Mouse (Mus musculus) heart, embryonic 10.5 days (tissue): ENCODE measurements at regions not wholly inside any gene's neighbourhood (a gene's known extent, or its start where the extent isn't known, plus 50 kb on each side); places are given as distances from the start of the nearest gene placed in this dataset.

ENCODE experiments used
- DNase-seq: peaks from one replicate; pipeline ENCODE4 v3.0.0-alpha.2; 2017; ENCODE audit warnings: low spot score
- H3K27ac ChIP-seq: fragments of 300-500 bp; sonication (generic); 2 replicates; pipeline ENCODE4 v1.5.1; 2016; ENCODE audit warnings: mild to moderate bottlenecking
- H3K27me3 ChIP-seq: fragments of 300-500 bp; sonication (generic); 2 replicates; pipeline ENCODE4 v1.6.1; 2016; ENCODE audit warnings: mild to moderate bottlenecking; ENCODE audit not compliant: poor library complexity, insufficient read depth, severe bottlenecking
- H3K36me3 ChIP-seq: fragments of 300-500 bp; sonication (generic); 2 replicates; pipeline ENCODE4 v1.6.1; 2016; ENCODE audit warnings: mild to moderate bottlenecking, moderate library complexity
- H3K4me1 ChIP-seq: fragments of 300-500 bp; sonication (generic); 2 replicates; pipeline ENCODE4 v1.6.1; 2016; ENCODE audit warnings: mild to moderate bottlenecking
- H3K4me3 ChIP-seq: fragments of 300-500 bp; sonication (generic); 2 replicates; pipeline ENCODE4 v1.5.1; 2016; ENCODE audit warnings: mild to moderate bottlenecking, moderate library complexity
- H3K9me3 ChIP-seq: fragments of 300-500 bp; sonication (generic); 2 replicates; pipeline ENCODE4 v1.6.1; 2016; ENCODE audit warnings: mild to moderate bottlenecking, moderate library complexity
- WGBS: fragments of 180-500 bp; shearing (Covaris S2); methylation state at CpG from one replicate; pipeline ENCODE4 v1.1.7; 2016; 5-methylcytosine and 5-hydroxymethylcytosine counted together

DNA sequence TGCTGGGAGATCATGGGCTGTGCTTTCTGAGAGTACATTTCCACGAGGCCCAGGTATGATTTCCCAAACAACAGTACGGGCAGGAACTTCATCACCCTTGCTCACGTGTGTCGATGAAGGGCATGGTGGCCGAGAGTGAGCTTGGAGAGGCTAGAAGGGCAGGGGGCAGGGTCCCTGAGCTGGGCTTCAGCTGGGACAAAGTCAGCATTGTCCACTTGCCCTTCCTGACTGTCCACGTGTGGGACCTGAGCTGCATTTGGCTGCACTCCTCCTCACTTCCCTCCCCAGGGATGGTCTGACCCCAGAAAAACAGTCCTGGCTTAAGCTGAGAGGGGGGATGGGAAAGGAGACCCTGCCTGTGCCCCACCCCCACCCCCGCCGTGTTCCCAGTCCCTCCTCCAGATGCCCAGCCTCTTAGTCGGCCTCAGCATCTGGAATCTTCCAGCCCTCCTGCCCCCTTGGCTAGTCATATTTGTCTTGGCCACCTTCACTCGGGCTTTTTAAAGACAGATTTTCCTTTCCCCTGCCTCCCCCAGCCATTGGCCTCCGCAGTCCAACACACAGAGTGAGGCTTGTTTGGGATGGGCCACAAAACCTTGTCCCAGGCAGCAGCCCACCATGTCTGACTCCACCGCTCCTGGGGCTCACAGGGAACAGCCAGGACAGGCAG is 58.6 kb downstream of the Isg20 start:
- DNase-seq: no peak
- H3K27me3 ChIP-seq: 0 out of 2 replicates have a peak, but pooled peaks cover 6% of the 10 kb centered on the region
- no peak overlapping the region for H3K4me3 ChIP-seq
- 51% methylated on average over 12 of the region's 12 CpGs for WGBS
- H3K36me3 ChIP-seq: no peaks in the 10 kb centered on the region
- no peaks in the 10 kb centered on the region for H3K9me3 ChIP-seq
- peaks cover 3% of the 10 kb centered on the region; the same call in 1 of the 2 replicates for H3K4me1 ChIP-seq
- no peak overlapping the region for H3K27ac ChIP-seq

GRCm38 (mm10) chr7:78989751-78990206 is 63.5 kb upstream of the Acan start:
- peaks cover 18% of the 10 kb centered on the region; the same call in 1 of the 2 replicates for H3K4me1 ChIP-seq
- 31% methylated on average over 5 of the region's 5 CpGs for WGBS
- H3K4me3 ChIP-seq: peak overlapping the region; percentile 58
- DNase-seq: no peak
- H3K9me3 ChIP-seq: no peaks in the 10 kb centered on the region
- peak overlapping the region; percentile 67 for H3K27ac ChIP-seq
- H3K27me3 ChIP-seq: peaks cover 20% of the 10 kb centered on the region; the same call in 1 of the 2 replicates
- no peaks in the 10 kb centered on the region for H3K36me3 ChIP-seq

- no peaks in the 10 kb centered on the region for H3K36me3 ChIP-seq
Observed at GRCm38 (mm10) chr7:78990302-78991038, 62.8 kb upstream of the Acan start.

DNA sequence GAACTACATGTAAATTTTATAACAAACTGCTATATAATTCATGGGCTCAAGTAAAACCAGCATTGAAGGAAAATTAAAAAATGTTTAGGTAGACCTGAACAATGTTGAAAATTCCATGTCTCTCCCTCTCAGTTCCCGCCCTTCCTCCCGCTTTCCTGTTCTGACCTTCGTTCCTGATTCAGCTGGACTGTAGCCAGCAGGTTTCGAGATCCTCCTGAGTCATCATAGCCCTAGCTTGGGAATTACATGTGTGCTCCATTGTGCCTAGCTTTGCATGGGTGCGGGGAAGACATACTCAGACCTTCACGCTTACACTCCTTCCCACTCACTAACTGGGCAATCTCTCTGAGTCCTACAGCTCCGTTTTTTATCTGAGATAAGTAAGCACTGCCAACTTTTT is 60.3 kb upstream of the Acan start:
- peaks cover 14% of the 10 kb centered on the region; the same call in 1 of the 2 replicates for H3K4me1 ChIP-seq
- 80% methylated on average over 7 of the region's 7 CpGs for WGBS

More at GRCm38 (mm10) chr7:78990302-78991038, 62.8 kb upstream of the Acan start:
- Histone ChIP-seq H3K4me1 (peaks cover 18% of the 10 kb centered on the region; the same call in 1 of the 2 replicates), H3K9me3 (no peaks in the 10 kb centered on the region), H3K27me3 (peaks cover 20% of the 10 kb centered on the region; the same call in 1 of the 2 replicates), H3K4me3 (peak overlapping the region; percentile 58), H3K27ac (peak overlapping the region; percentile 67)
- WGBS: 3% methylated on average over 27 of the region's 27 CpGs
- peak; percentile 86 for DNase-seq

GRCm38 (mm10) chr7:78994134-78994533 is 59.1 kb upstream of the Acan start:
- Histone ChIP-seq H3K9me3 (no peaks in the 10 kb centered on the region), H3K4me3 (no peak overlapping the region), H3K27me3 (peaks cover 19% of the 10 kb centered on the region; the same call in 1 of the 2 replicates), H3K36me3 (no peaks in the 10 kb centered on the region), H3K27ac (no peak overlapping the region), H3K4me1 (peaks cover 14% of the 10 kb centered on the region; the same call in 1 of the 2 replicates)
- DNase-seq: peak; percentile 42
- 86% methylated on average over 8 of the region's 8 CpGs for WGBS

More for the DNA sequence above, 60.3 kb upstream of the Acan start:
- H3K27ac ChIP-seq: no peak overlapping the region
- H3K9me3 ChIP-seq: no peaks in the 10 kb centered on the region
- H3K36me3 ChIP-seq: no peaks in the 10 kb centered on the region
- peaks cover 20% of the 10 kb centered on the region; the same call in 1 of the 2 replicates for H3K27me3 ChIP-seq
- peak; percentile 41 for DNase-seq
- no peak overlapping the region for H3K4me3 ChIP-seq

GRCm38 (mm10) chr7:78995034-78995433 is 58.2 kb upstream of the Acan start:
- H3K4me1 ChIP-seq: peaks cover 9% of the 10 kb centered on the region; the same call in 1 of the 2 replicates
- no peak overlapping the region for H3K4me3 ChIP-seq
- H3K27me3 ChIP-seq: peaks cover 10% of the 10 kb centered on the region; the same call in 1 of the 2 replicates
- no peaks in the 10 kb centered on the region for H3K36me3 ChIP-seq
- no peaks in the 10 kb centered on the region for H3K9me3 ChIP-seq
- DNase-seq: peak; percentile 10
- WGBS: 67% methylated on average over 2 of the region's 2 CpGs
- no peak overlapping the region for H3K27ac ChIP-seq

GRCm38 (mm10) chr7:78995820-78996219 is 57.5 kb upstream of the Acan start:
- H3K4me1 ChIP-seq: peaks cover 1% of the 10 kb centered on the region; the same call in 1 of the 2 replicates
- no peak overlapping the region for H3K4me3 ChIP-seq
- peak; percentile 10 for DNase-seq
- H3K36me3 ChIP-seq: no peaks in the 10 kb centered on the region
- WGBS: 33% methylated on average over 4 of the region's 4 CpGs
- H3K9me3 ChIP-seq: no peaks in the 10 kb centered on the region
- no peak overlapping the region for H3K27ac ChIP-seq
- peaks cover 8% of the 10 kb centered on the region; the same call in 1 of the 2 replicates for H3K27me3 ChIP-seq
